Mouse (Mus musculus) heart, embryonic 14.5 days (tissue): ENCODE results near the gene Gm21985. TPM values are rescaled to one million over a fixed set of nuclear protein-coding genes. Genes with fewer than 3 reads are reported as not detected.
"Not testable (repeated sequence)": the region's sequence is repeated elsewhere in the genome, so short reads cannot be mapped to it uniquely, and the experiment has no call there.

ENCODE experiments used
- ATAC-seq: fragments of 200-750 bp; cut with Nextera tagmentation; 2 replicates; pipeline ENCODE4 v1.8.0; 2017; ENCODE audit warnings: low read depth, moderate TSS enrichment; ENCODE audit not compliant: insufficient number of reproducible peaks, insufficient read depth, low FRiP score
- H3K27ac ChIP-seq, 2 experiments: fragments of 200-500 bp in 1 of 2; fragments of 300-500 bp in 1 of 2; sonication (generic) in 1 of 2; replicated peaks in 1 of 2; 2 replicates each; pipeline ENCODE4 v1.5.1; 2012 to 2014; ENCODE audit warnings: low read depth in 2 of 2, low read length in 2 of 2, control low read depth in 1 of 2, mild to moderate bottlenecking in 1 of 2, mixed read lengths in 1 of 2; ENCODE audit not compliant: control insufficient read depth in 1 of 2, insufficient read depth in 1 of 2
- H3K27me3 ChIP-seq: fragments of 300-500 bp; sonication (generic); 2 replicates; pipeline ENCODE4 v1.6.1; 2014; ENCODE audit warnings: mild to moderate bottlenecking, low read length, control low read depth; ENCODE audit not compliant: control insufficient read depth, insufficient read depth
- H3K36me3 ChIP-seq: fragments of 300-500 bp; sonication (generic); 2 replicates; pipeline ENCODE4 v1.6.1; 2014; ENCODE audit warnings: mild to moderate bottlenecking, control low read depth, low read length, mixed read lengths; ENCODE audit not compliant: control insufficient read depth, insufficient read depth
- H3K4me1 ChIP-seq, 2 experiments: fragments of 200-500 bp in 1 of 2; fragments of 300-500 bp in 1 of 2; sonication (generic) in 1 of 2; 2 replicates each; pipeline ENCODE4 v1.6.1; 2012 to 2014; ENCODE audit warnings: low read length in 2 of 2, control low read depth in 1 of 2, mixed read lengths in 1 of 2; ENCODE audit not compliant: control insufficient read depth in 2 of 2, insufficient read depth in 2 of 2
- H3K4me2 ChIP-seq: fragments of 300-500 bp; sonication (generic); 2 replicates; pipeline ENCODE4 v1.6.1; 2014; ENCODE audit warnings: mild to moderate bottlenecking, low read length
- H3K4me3 ChIP-seq, 2 experiments: fragments of 200-500 bp in 1 of 2; fragments of 300-500 bp in 1 of 2; sonication (generic) in 1 of 2; 2 replicates each; pipeline ENCODE4 v1.5.1; 2012 to 2014; ENCODE audit warnings: low read length in 2 of 2, mild to moderate bottlenecking in 2 of 2, control low read depth in 1 of 2, low read depth in 1 of 2, moderate library complexity in 1 of 2; ENCODE audit not compliant: control insufficient read depth in 1 of 2, insufficient read depth in 1 of 2
- H3K9ac ChIP-seq: fragments of 300-500 bp; sonication (generic); 2 replicates; pipeline ENCODE4 v1.6.1; 2014; ENCODE audit warnings: mild to moderate bottlenecking, low read length
- H3K9me3 ChIP-seq: fragments of 300-500 bp; sonication (generic); 2 replicates; pipeline ENCODE4 v1.6.1; 2016; ENCODE audit warnings: low read length, control low read depth; ENCODE audit not compliant: control insufficient read depth
- WGBS: fragments of 180-500 bp; shearing (Covaris S2); extraction: QIAGEN DNeasy Blood & Tissue Kit; methylation state at CpG from one replicate; pipeline ENCODE4 v1.1.7; 2014; 5-methylcytosine and 5-hydroxymethylcytosine counted together
- polyA plus RNA-seq: library from polyadenylated mRNA; unstranded; fragments of >200 nt; fragmentation: Nextera tagmentation; extraction: Ambion mirVana; gene quantifications from 2 replicates; pipeline ENCODE4 v1.2.1, GENCODE M21; 2014

Gm21985 gene
- polyA plus RNA-seq, 1 experiment from 2014 or later: not detected

- peak; percentile 87 for ATAC-seq
- 2% methylated on average over 21 of the region's 21 CpGs for WGBS
- peak overlapping the region in 1 of 2 experiments; percentile 51; a peak in 2 of 4 replicates for H3K27ac ChIP-seq
These were observed 18.4 kb downstream of the Gm21985 start for GRCm38 (mm10) chr2:112284363-112285030.

GRCm38 (mm10) chr2:112285031-112285390 lies 18.9 kb downstream of the Gm21985 start:
- Histone ChIP-seq H3K27ac (no peak overlapping the region), H3K9me3 (no peaks in the 10 kb centered on the region), H3K27me3 (no peaks in the 10 kb centered on the region), H3K4me3 (peak overlapping the region; percentile 59 to 60; a peak in 3 of 4 replicates), H3K4me1 (peaks cover 0 to 14% of the 10 kb centered on the region in 2 experiments; a peak in 1 of 4 replicates), H3K4me2 (peak overlapping the region; percentile 86), H3K36me3 (no peaks in the 10 kb centered on the region), H3K9ac (peak overlapping the region; percentile 79)
- 66% methylated on average over 6 of the region's 6 CpGs for WGBS
- no peak for ATAC-seq

More at GRCm38 (mm10) chr2:112284363-112285030, 18.4 kb downstream of the Gm21985 start:
- Histone ChIP-seq H3K4me3 (peak overlapping the region; percentile 59 to 60), H3K9ac (peak overlapping the region; percentile 79), H3K4me1 (peaks cover 0 to 13% of the 10 kb centered on the region in 2 experiments; a peak in 1 of 4 replicates), H3K9me3 (no peaks in the 10 kb centered on the region), H3K4me2 (peak overlapping the region; percentile 86), H3K27me3 (no peaks in the 10 kb centered on the region), H3K36me3 (no peaks in the 10 kb centered on the region)

- WGBS: 100% methylated on average over 1 of the region's 1 CpGs
- H3K9me3 ChIP-seq, ATAC-seq: not testable (repeated sequence)
These were observed 19.9 kb downstream of the Gm21985 start for GRCm38 (mm10) chr2:112286062-112286461.

GRCm38 (mm10) chr2:112287059-112287458 lies 20.9 kb downstream of the Gm21985 start:
- Histone ChIP-seq H3K4me2 (no peak overlapping the region), H3K27ac (no peak overlapping the region), H3K9ac (no peak overlapping the region), H3K4me1 (peaks cover 0 to 17% of the 10 kb centered on the region in 2 experiments; a peak in 1 of 4 replicates), H3K36me3 (no peaks in the 10 kb centered on the region), H3K27me3 (no peaks in the 10 kb centered on the region), H3K9me3 (no peaks in the 10 kb centered on the region), H3K4me3 (no peak overlapping the region)
- WGBS: 55% methylated on average over 4 of the region's 4 CpGs
- no peak for ATAC-seq

More at GRCm38 (mm10) chr2:112286062-112286461, 19.9 kb downstream of the Gm21985 start:
- H3K4me1 ChIP-seq: peaks cover 0 to 17% of the 10 kb centered on the region in 2 experiments; a peak in 1 of 4 replicates
- not testable (repeated sequence) for H3K36me3 ChIP-seq, H3K9ac ChIP-seq, H3K4me2 ChIP-seq, H3K27ac ChIP-seq, H3K4me3 ChIP-seq, H3K27me3 ChIP-seq

- 73% methylated on average over 3 of the region's 3 CpGs for WGBS
- Histone ChIP-seq H3K9me3 (no peaks in the 10 kb centered on the region), H3K36me3 (no peaks in the 10 kb centered on the region), H3K27ac (peak overlapping the region in 1 of 2 experiments; percentile 47; a peak in 1 of 4 replicates), H3K27me3 (no peaks in the 10 kb centered on the region), H3K4me3 (no peak overlapping the region), H3K4me2 (no peak overlapping the region), H3K4me1 (peaks cover 0 to 17% of the 10 kb centered on the region in 2 experiments; a peak in 1 of 4 replicates), H3K9ac (no peak overlapping the region)
- no peak for ATAC-seq
These were observed 23.4 kb downstream of the Gm21985 start for GRCm38 (mm10) chr2:112289507-112289906.

GRCm38 (mm10) chr2:112292823-112293222 lies 26.7 kb downstream of the Gm21985 start:
- WGBS: 68% methylated on average over 2 of the region's 2 CpGs
- H3K9me3 ChIP-seq: no peaks in the 10 kb centered on the region
- ATAC-seq: no peak

GRCm38 (mm10) chr2:112296211-112296610 lies 30.1 kb downstream of the Gm21985 start:
- Histone ChIP-seq H3K4me1 (0 out of 4 replicates have a peak, but pooled peaks cover 2 to 8% of the 10 kb centered on the region in 2 experiments), H3K9ac (peak overlapping the region; percentile 61; the same call in 1 of the 2 replicates), H3K27me3 (no peaks in the 10 kb centered on the region), H3K4me3 (peak overlapping the region in 1 of 2 experiments; percentile 11; a peak in 1 of 4 replicates), H3K9me3 (no peaks in the 10 kb centered on the region), H3K27ac (peak overlapping the region; percentile 91 to 95), H3K4me2 (peak overlapping the region; percentile 60), H3K36me3 (0 out of 2 replicates have a peak, but pooled peaks cover 5% of the 10 kb centered on the region)
- no peak for ATAC-seq
- WGBS: 37% methylated on average over 3 of the region's 3 CpGs

More at GRCm38 (mm10) chr2:112292823-112293222, 26.7 kb downstream of the Gm21985 start:
- no peak overlapping the region for H3K9ac ChIP-seq
- H3K36me3 ChIP-seq: 0 out of 2 replicates have a peak, but pooled peaks cover 5% of the 10 kb centered on the region
- H3K4me1 ChIP-seq: peaks cover 2 to 17% of the 10 kb centered on the region in 2 experiments; a peak in 1 of 4 replicates
- H3K27me3 ChIP-seq: no peaks in the 10 kb centered on the region
- H3K4me2 ChIP-seq: no peak overlapping the region
- no peak overlapping the region for H3K4me3 ChIP-seq
- H3K27ac ChIP-seq: no peak overlapping the region; a peak in 1 of 4 replicates
